13 mouse cellular contexts compared by ENCODE assay signal in genomic region chr1:86424835-86425547, GRCm38 (mm10). TPM values are rescaled to one million over a fixed set of nuclear protein-coding genes. Genes with fewer than 3 reads are reported as not detected.
A peak's percentile ranks its signal among the peaks of the same experiment; 100 is the strongest.
DNase-seq lines count a peak whose midpoint lies in the region; ATAC-seq and TF ChIP-seq lines count a peak whose summit lies in the region.
"Had no signal": no experiment of that assay in that cellular context is flagged by ENCODE, and none has a peak within 500 bp of the region (broad histone marks: within the 10 kb centered on the region; RNA-seq: fewer than 3 reads in every experiment).

No protein-coding gene starts in this region.

- no peaks in the 10 kb centered on the region for H3K9me3 ChIP-seq in lung, postnatal 0 days (ENCODE audit: low read length)
- H3K9me3 ChIP-seq in embryonic facial prominence, embryonic 10.5 days = no peaks in the 10 kb centered on the region
- no peaks in the 10 kb centered on the region for H3K9me3 ChIP-seq in hindbrain, embryonic 12.5 days (replicated peaks)
- no peaks in the 10 kb centered on the region for H3K9me3 ChIP-seq in neural tube, embryonic 12.5 days
- H3K9me3 ChIP-seq: G1E had no signal

- H3K4me2 ChIP-seq in lung, postnatal 0 days (replicated peaks; ENCODE audit: low read depth, low read length) = no peak overlapping the region
- peak overlapping the region; percentile 0; the same call in 1 of the 2 replicates for H3K4me2 ChIP-seq in hindbrain, embryonic 12.5 days (replicated peaks)
- peak overlapping the region; percentile 14; the same call in 1 of the 2 replicates for H3K4me2 ChIP-seq in neural tube, embryonic 12.5 days (replicated peaks)

- ATAC-seq in lung, postnatal 0 days = peak; percentile 7; the same call in 1 of the 2 replicates
- ATAC-seq in hindbrain, embryonic 12.5 days (ENCODE audit: low FRiP score) = peak; percentile 82
- peak; percentile 80 for ATAC-seq in neural tube, embryonic 12.5 days (ENCODE audit: low FRiP score, low read depth)

- H3K36me3 ChIP-seq in lung, postnatal 0 days (ENCODE audit: insufficient read depth, low read length) = no peaks in the 10 kb centered on the region
- no peaks in the 10 kb centered on the region for H3K36me3 ChIP-seq in embryonic facial prominence, embryonic 10.5 days (replicated peaks)
- H3K36me3 ChIP-seq in hindbrain, embryonic 12.5 days = no peaks in the 10 kb centered on the region
- H3K36me3 ChIP-seq in neural tube, embryonic 12.5 days = no peaks in the 10 kb centered on the region
- H3K36me3 ChIP-seq: G1E had no signal

- DNase-seq in lung, postnatal 0 days (ENCODE audit: low spot score) = no peak
- DNase-seq in lung, adult 18-20 months = no peak
- DNase-seq in embryonic facial prominence, embryonic 10.5 days (ENCODE audit: low spot score) = peak; percentile 47
- no peak for DNase-seq in layer of hippocampus, adult 2 months (ENCODE audit: low spot score in 2 of 2)
- no peak for DNase-seq in cerebellum, postnatal 36 days
- no peak for DNase-seq in gastrocnemius, adult 8-10 months (ENCODE audit: low spot score in 2 of 2)
- DNase-seq: adrenal gland, postnatal 14 days; heart, postnatal 14 days had no signal

- no peak for TF ChIP-seq EP300 in lung, postnatal 0 days (IDR thresholded peaks at IDR 0.05)

- 34% methylated on average over 11 of the region's 11 CpGs for WGBS in lung, postnatal 0 days
- WGBS in embryonic facial prominence, embryonic 10.5 days = 15% methylated on average over 11 of the region's 11 CpGs
- 16% methylated on average over 11 of the region's 11 CpGs for WGBS in hindbrain, embryonic 12.5 days
- 12% methylated on average over 11 of the region's 11 CpGs for WGBS in neural tube, embryonic 12.5 days

- no peak overlapping the region for H3K4me3 ChIP-seq in lung, postnatal 0 days (ENCODE audit: low read depth, low read length)
- 0 out of 2 replicates have a peak overlapping the region, but pooled peaks have one; percentile 2 for H3K4me3 ChIP-seq in embryonic facial prominence, embryonic 10.5 days
- H3K4me3 ChIP-seq in hindbrain, embryonic 12.5 days = no peak overlapping the region
- H3K4me3 ChIP-seq in neural tube, embryonic 12.5 days = no peak overlapping the region
- H3K4me3 ChIP-seq in layer of hippocampus, adult 2 months = no peak overlapping the region

- no peaks in the 10 kb centered on the region for H3K4me1 ChIP-seq in lung, postnatal 0 days (ENCODE audit: insufficient read depth, low read depth, low read length)
- H3K4me1 ChIP-seq in embryonic facial prominence, embryonic 10.5 days = peaks cover 29% of the 10 kb centered on the region
- peaks cover 20% of the 10 kb centered on the region for H3K4me1 ChIP-seq in hindbrain, embryonic 12.5 days
- H3K4me1 ChIP-seq in neural tube, embryonic 12.5 days = peaks cover 21% of the 10 kb centered on the region

- no peak overlapping the region for H3K9ac ChIP-seq in lung, postnatal 0 days (replicated peaks; ENCODE audit: low read depth)
- H3K9ac ChIP-seq in hindbrain, embryonic 12.5 days = peak overlapping the region; percentile 13; the same call in 1 of the 2 replicates
- H3K9ac ChIP-seq in neural tube, embryonic 12.5 days = no peak overlapping the region

- no peak for TF ChIP-seq CTCF in lung, postnatal 0 days (IDR thresholded peaks at IDR 0.05)
- no peak for TF ChIP-seq CTCF in layer of hippocampus, adult 2 months (conservative IDR thresholded peaks at IDR 0.05)

- no peak overlapping the region for H3K27ac ChIP-seq in lung, postnatal 0 days (ENCODE audit: low read length)
- H3K27ac ChIP-seq in embryonic facial prominence, embryonic 10.5 days (replicated peaks) = peak overlapping the region; percentile 71
- peak overlapping the region; percentile 76 for H3K27ac ChIP-seq in hindbrain, embryonic 12.5 days
- peak overlapping the region; percentile 69; the same call in 1 of the 2 replicates for H3K27ac ChIP-seq in neural tube, embryonic 12.5 days
- H3K27ac ChIP-seq in layer of hippocampus, adult 2 months = no peak overlapping the region

- no peaks in the 10 kb centered on the region for H3K27me3 ChIP-seq in lung, postnatal 0 days (replicated peaks; ENCODE audit: insufficient read depth, low read length)
- H3K27me3 ChIP-seq in embryonic facial prominence, embryonic 10.5 days (replicated peaks; ENCODE audit: low read depth, poor library complexity, severe bottlenecking) = no peaks in the 10 kb centered on the region
- H3K27me3 ChIP-seq in hindbrain, embryonic 12.5 days = no peaks in the 10 kb centered on the region
- no peaks in the 10 kb centered on the region for H3K27me3 ChIP-seq in neural tube, embryonic 12.5 days (replicated peaks)

RNA-seq across cellular contexts. Expression of gene Nmur1, which starts 1.0 kb away (rescaled TPM):
- polyA plus RNA-seq in lung, postnatal 0 days (2015; fragmentation: Nextera tagmentation; extraction: Ambion mirVana) = 1.3 and 2.1 TPM in 2 replicates
- polyA plus RNA-seq in embryonic facial prominence, embryonic 10.5 days (2016; fragmentation: Nextera tagmentation; extraction: Ambion mirVana) = 0.24 TPM in 1 of 2 replicates, not detected in the other
- 0.23 TPM in 1 of 2 replicates, not detected in the other for polyA plus RNA-seq in hindbrain, embryonic 12.5 days (2016; fragmentation: Nextera tagmentation; extraction: Ambion mirVana)
- polyA plus RNA-seq in neural tube, embryonic 12.5 days (2016; fragmentation: Nextera tagmentation; extraction: Ambion mirVana) = 0.15 and 0.40 TPM in 2 replicates
- not detected for total RNA-seq in layer of hippocampus, adult 2 months (2021)
- total RNA-seq in gastrocnemius, adult 8-10 months (2022) = not detected
- total RNA-seq: adrenal gland, postnatal 14 days; G1E; heart, postnatal 14 days; megakaryocyte-erythroid progenitor cell, adult 5-6 weeks had no signal
- polyA plus RNA-seq: G1E had no signal

RNA-seq across cellular contexts. Expression of gene Tex44, which starts 1.1 kb away (rescaled TPM):
- polyA plus RNA-seq in lung, postnatal 0 days (2015; fragmentation: Nextera tagmentation; extraction: Ambion mirVana) = not detected in 2 replicates
- not detected in 2 replicates for polyA plus RNA-seq in embryonic facial prominence, embryonic 10.5 days (2016; fragmentation: Nextera tagmentation; extraction: Ambion mirVana)
- not detected in 2 replicates for polyA plus RNA-seq in hindbrain, embryonic 12.5 days (2016; fragmentation: Nextera tagmentation; extraction: Ambion mirVana)
- polyA plus RNA-seq in neural tube, embryonic 12.5 days (2016; fragmentation: Nextera tagmentation; extraction: Ambion mirVana) = not detected in 2 replicates
- not detected for total RNA-seq in layer of hippocampus, adult 2 months (2021)
- total RNA-seq in gastrocnemius, adult 8-10 months (2022) = not detected
- total RNA-seq: adrenal gland, postnatal 14 days; heart, postnatal 14 days; megakaryocyte-erythroid progenitor cell, adult 5-6 weeks had no signal
- polyA plus RNA-seq: G1E; urinary bladder, adult 2 months had no signal

Comparison
In these comparisons a context has a peak if more than half of its experiments do, and no peak if none do; other contexts are left out.
1. ATAC-seq: peak in every context shown above with its lines; median percentile 82 in hindbrain, embryonic 12.5 days; 80 in neural tube, embryonic 12.5 days; 7 in lung, postnatal 0 days.
2. H3K27ac ChIP-seq: peak in embryonic facial prominence, embryonic 10.5 days (single experiment), hindbrain, embryonic 12.5 days (single experiment) and neural tube, embryonic 12.5 days (single experiment); none in lung, postnatal 0 days (single experiment) and layer of hippocampus, adult 2 months (single experiment).